Mouse (Mus musculus): Measurements from ENCODE around the gene Npr1.

The Npr1 gene

DNA sequence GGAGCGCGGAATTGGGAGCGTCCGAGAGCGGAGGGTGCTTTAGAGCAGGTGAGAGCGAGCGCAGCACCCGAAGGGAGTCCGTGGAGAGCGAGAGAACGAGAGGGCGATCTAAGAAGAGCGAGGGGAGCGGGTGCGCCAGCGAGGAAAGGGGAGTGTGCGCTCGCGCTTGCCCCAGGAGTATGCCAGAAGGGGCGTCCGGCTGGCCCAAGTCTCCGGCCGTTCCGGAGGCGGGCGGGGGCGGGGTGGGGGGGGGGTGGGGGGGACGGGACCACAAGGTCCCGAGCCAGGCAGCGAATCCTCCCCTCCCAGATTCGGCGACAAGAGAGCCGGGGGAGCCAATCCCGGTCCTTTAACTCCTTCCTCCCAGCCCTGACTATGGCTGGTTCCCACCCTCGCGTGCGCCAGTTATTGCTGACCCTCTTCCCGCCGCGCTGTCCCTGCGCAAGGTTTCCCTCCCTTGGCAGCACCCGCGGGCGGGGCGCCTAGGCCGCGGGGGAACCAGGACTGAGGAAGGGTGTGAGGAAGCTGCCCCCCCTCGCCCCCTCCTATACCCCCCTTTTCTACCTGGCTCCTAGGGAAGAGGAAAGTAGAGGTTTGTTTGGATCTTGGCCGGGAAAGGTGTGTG is at the start of gene Npr1:
TSS of gene Npr1 (minus strand) at position 181 of the 625 bp plus-strand sequence.
- peak; percentile 73 for DNase-seq (ENCODE audit: low spot score)

DNA sequence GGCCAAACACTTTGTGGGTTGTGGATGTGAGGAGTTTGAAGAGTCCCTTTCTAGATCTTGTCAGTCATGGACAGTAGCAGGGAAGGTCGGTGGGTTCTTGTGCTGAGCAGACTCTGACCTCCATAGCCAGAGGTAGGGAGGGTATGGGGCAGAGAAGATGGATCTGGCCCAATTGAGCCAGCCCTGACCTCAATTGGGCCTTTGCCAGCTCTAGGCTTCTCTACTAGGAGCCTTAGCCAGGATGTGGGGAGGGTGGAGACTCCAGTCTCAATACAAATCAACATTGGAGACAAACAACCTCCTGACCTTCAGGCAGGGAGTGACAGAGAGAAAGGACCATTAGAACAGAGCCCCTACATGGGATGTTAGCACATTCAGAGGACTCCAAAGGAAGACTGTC is 49.6 kb upstream of the Npr1 start:
- DNase-seq (ENCODE audit: low spot score) = no peak

DNA sequence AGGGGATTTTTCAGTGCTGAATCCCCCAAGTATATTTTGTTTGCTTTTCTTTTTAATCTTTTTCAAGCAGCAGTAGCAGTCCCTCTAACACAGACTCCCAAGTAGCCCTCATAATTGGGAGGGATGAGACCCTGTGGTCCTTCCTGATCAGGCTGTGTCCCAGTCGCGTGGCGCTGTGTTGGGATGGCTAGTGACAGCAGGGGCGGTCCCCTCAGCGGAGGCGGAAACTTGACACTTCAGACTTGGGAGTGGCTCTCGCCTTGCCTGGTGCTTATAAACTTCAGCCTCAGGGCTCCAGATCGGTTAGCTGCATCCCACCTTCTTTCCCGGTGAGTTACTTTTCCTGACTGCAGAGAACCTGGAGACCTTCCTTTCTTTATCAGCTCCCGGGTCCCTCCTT is 49.0 kb upstream of the Npr1 start:
- peak; percentile 76 for DNase-seq (ENCODE audit: low spot score)

DNA sequence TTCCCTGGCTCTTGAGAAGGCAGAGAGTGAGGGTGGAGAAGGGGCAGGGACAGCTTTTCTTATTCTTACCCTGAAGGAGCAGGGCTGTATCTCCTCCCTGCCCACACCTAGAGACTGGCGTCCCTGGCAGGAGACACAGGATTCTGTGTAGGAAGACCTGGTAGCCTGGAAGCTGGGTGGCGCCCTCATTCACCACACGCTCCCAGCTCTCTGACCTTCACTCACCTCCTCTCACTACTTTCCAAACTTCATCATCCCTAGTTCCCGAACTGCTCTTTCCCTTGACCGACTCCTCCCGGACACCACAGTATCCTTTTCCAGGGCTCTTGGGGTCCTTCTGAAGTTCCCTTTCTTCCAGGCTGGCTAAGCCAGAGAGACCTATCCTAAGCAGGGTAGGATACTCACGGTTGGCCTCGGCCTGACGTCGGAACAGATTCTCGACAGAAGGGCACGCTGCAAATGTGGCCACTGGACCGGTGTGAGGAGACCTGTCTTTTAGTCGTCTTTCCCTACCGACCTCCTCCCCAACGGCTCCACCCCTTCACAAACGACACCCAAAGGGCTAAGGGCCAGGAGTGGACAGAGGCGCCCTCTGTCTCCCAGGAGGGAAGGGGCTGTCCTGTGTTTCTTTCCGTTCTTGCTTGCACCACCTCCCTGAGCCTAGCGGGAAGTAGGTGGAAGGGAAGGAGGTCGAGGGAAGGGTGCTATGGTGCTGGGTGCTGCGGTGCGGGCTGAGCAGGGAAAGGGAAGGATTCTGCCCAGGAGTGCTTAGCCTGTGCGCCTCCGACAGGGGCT is 48.3 kb upstream of the Npr1 start, which contains the start of the genes S100a1 and S100a13:
TSS of gene S100a1 (minus strand) at position 597 of the 795 bp plus-strand sequence.
TSS of gene S100a13 (plus strand) at position 640 of the 795 bp plus-strand sequence.
- DNase-seq (ENCODE audit: low spot score) = peak; percentile 76

DNA sequence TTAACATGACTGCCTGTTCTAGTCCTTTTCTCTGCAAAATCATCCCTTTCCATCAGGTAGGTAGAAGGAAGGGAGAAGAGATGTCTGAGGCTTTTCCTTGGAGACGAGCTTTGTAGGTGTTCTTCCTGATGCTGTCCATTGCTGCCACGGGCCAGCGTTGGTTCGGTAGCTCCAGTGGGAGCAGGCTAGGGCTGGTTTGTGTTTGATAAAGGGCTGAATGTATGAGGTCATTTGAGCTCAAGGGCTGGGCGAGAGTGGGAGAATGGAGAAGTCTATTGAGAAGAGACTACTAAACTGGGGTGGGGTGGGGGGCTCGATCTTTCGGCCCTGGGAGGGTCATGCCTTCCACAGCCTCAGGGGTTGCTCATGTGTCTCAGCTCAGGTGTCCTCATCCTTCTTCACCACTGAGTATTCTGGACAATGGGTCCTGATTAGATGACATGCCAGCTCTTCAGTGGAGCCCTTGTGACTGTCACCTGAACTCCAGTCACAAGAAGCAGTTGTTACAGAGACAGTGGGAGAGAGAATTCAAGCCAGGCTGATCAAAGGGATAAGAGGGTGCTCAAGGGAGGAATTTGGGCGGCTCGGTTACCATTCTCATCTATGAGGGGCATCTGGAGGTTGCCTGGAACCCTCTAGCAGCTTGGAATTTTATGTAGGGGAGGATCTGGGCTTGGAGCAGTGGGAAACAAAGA is 47.4 kb upstream of the Npr1 start:
- DNase-seq (ENCODE audit: low spot score) = no peak

DNA sequence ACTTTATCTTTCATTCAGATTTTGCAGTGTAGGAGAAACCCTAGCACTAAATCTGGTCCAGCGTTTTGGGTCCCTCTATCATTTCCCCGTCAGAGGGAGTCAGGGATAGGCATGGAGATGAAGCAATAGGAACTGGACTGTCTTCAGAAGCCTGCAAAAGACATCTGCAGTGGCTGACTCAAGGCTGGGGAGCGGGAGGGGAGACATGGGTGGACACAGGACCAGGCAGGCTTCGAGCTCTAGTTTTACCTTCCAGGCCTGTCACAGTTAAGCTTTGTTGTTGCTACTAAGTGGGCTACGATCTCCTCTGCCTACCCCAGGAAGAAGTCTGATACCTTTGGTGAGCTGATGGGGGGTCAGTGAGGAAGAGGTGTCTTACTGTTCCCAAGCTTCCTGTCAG is 46.6 kb upstream of the Npr1 start:
- no peak for DNase-seq (ENCODE audit: low spot score)

DNA sequence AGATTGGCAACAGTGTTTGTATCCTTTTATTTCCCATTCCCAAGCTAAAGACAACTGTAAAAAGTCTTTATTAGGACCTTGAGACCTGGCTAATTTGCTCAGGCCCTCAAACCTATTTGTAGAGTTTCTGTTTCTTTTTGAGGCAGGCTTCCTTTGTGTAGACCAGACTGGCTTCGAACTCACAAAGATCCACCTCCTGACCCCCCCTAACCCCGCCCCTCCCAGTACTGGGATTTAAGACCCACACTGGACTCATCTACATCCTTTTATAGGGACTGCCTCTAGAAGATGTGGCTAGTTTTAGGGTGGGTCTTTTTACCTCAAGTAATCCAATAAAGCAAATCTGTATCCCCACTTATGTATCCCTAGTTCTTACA is 44.1 kb upstream of the Npr1 start:
- no peak for DNase-seq (ENCODE audit: low spot score)

DNA sequence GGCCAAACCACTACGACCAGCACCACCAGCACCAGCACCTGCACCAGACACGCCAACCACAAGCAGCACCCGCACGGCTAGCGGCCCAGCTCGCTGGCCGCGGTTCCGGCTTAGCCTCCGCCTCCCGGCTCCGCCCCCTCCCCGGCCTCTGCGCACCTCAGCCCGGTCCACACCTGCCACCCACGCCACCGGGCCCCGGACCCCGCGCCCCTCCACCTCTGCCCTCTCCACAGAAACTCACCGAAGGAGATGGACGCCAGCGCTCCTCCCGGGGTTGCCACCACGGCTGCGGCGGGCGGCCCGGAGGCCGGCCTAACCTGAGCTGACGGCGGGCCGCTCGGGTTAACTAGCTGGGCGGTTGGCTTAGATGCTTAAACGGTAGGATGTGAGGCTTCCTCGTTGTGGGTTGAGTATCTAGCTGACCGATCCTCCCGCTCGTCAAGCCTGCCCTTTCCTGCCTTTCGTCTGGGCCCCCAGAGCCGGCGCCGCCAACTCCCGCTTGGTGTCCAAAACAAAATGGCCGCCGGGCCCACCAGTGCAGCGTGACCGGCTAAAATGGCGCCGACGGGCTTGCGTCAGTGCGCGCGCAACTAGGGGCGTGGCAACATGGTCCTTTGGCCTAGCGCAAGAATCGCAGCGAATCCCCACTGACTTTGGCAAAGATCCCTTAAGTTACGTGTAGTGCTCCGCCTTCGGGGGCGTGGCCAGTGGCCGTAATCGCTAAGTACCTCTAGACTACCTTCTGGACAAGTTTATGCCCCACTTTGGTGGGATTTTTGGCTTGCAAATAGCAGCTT is 43.5 kb upstream of the Npr1 start, which contains the start of gene Chtop:
TSS of gene Chtop (minus strand) at position 549 of the 797 bp plus-strand sequence.
- DNase-seq (ENCODE audit: low spot score) = peak; percentile 98

DNA sequence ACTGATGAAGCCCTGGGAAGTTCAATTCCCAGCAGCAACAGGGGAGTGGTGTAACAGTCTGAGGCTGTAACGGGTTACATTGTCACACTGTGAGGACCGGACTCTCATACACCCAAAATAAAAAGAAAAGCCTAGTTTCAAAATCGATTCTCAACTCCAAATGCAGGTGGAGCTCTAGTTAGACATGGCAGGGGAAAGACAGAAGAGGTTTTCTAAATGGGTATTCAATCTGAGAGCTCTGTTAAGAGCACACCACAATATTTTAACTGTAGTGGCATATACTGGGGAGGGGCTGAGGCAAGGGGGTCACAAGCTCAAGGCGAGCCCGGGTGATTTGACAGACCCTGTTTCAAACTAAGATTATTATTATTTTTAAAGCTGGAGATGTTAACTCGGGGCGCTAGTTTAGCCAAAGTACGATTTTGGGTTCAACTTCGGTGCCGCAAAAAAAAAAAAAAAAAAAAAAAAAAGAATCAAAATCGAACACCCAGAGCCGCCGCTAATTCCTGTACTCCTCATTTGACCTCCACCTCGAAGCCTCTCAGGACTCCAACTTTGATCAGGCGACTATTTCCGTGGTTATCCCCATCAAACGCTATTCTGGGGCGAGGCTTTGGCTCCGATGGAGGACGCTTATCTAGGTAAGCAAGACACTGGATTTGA is 42.8 kb upstream of the Npr1 start:
- no peak for DNase-seq (ENCODE audit: low spot score)

DNA sequence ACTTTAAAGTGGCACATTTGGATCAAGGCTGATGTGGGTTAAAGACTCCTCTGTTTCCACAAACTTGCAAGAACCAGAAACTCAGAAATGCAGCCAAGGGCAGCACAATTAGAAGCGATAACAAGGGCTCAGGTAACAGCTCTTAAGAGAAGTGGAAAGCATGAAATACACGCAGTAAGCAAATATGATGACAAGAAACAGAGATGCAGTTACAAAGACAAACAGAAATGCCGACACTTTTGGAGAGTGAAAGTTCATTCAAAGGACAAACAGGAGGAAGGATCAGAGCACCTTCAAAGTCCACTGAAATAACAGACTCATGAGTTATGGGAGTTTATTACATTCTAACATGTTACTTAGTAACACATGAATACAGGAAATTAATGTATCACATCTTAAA is 40.7 kb upstream of the Npr1 start:
- DNase-seq (ENCODE audit: low spot score) = no peak

DNA sequence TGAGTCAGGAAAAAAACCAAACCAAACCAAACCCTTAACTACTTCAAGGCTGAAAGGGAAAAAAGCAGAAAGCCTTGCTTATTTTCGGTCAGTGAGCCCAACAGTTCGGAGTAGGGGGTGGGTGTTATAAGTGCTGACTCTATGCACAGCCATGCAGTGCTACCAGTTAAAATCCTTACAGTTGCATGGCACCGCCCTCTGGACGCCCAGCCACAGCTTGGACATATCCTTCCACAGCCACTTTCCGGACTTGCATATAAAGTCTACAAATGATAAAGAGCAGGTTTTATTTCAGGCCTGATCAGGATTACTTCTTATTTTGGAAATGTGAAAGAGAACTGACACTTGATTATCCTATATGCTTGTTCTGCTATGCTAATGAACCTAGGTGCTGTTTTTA is 39.5 kb upstream of the Npr1 start:
- no peak for DNase-seq (ENCODE audit: low spot score)

DNA sequence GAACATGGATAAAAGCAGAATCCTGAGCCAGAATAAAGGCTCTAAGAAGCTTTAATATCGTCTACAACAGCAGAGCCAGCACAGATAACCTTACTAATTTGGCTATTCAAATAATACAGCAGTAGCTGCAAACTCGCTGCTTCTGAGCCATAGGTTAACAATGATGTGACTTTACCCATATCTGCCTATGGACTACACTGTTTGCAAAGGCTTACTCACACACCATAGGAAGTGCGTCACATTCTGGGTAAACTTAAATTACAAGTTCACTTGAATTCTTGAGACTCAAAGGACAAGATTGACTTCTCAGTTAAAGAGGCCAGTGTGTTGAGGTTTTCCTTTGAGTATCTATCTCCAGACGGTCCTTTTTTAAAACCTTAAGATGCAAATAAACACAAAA is 37.8 kb upstream of the Npr1 start:
- DNase-seq (ENCODE audit: low spot score) = no peak

DNA sequence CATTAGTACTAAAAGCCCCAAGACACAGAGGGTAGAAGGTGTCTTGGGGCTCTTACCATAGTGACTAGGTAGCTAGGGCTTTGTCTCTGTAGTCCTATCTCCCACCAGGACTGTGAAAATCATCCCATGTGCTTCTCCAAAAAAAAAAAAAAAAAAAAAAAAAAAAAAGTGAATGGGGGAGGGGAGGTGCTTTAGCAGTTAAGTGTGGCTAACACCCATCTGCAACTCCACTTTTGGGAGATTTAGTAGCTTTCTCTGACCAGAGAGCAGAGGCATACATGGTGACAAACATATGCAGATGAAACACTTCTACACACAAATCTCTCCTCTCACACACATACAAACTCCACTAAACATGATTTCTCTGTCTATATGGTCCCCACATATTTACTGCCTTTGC is 31.9 kb upstream of the Npr1 start:
- DNase-seq (ENCODE audit: low spot score) = no peak

DNA sequence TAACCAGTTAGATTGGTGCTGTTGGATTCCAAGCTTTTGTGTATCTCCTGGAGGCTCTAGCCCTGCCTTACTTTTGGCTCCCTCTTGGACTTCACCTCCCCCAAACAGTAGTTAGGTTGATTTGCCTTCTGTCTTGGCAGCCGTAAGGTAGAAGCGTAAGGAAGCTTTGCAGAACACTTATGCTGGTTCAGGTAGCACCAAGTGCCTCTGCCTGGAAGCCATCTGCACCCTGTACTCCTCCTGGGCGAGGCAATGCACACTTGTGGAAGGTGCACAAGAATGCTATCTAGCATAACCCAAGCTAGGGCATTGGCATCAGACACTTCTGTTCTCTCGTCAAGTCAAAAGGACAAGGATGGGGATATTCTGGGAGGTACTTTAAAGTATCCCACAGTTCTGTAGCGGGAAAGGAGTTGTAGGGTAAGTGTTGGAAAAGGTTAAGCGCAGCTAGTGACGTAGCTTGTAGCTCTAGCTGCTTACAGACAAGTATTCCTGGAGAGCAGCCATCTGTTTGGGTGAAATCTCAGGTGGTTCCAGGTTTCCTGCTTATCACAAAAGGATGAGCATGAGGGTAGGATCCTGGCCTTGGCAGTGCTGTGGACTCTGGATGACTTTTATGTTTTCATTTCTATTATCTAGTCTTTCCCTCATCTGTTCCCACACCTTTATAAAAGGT is 30.3 kb upstream of the Npr1 start:
- DNase-seq (ENCODE audit: low spot score) = no peak

DNA sequence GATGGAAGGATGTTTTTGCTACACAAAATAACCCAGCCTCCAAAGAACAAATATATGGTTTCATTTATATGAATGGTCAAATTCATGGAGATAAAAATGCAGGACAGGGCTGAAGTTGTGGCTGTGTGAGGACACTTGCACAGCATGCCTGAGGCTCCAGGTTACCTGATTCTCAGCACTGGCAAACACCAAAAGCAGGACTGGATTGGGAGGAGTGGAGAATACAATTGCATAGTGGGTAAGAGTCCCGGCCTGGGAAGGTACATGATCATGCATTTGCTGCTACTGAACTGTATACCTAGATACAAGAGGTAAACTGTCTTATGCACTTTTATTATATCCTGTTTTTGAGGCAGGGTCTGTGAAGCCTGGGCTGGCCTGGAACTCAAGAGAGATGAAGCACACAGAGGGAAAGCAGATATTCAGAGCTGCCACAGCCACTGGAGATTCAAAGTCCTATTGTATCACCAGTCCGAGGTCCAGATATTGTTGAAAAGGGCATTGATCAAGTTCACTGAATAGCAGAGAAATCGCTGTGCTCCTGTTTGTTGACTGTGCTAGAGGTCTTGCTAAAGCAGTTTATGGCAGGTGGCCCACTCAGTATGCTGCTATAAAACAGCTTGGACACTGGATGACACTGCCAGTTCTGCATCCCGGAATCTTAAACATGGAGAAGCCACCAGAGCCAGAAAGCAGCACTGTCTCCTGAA is 28.3 kb upstream of the Npr1 start:
- no peak for DNase-seq (ENCODE audit: low spot score)

DNA sequence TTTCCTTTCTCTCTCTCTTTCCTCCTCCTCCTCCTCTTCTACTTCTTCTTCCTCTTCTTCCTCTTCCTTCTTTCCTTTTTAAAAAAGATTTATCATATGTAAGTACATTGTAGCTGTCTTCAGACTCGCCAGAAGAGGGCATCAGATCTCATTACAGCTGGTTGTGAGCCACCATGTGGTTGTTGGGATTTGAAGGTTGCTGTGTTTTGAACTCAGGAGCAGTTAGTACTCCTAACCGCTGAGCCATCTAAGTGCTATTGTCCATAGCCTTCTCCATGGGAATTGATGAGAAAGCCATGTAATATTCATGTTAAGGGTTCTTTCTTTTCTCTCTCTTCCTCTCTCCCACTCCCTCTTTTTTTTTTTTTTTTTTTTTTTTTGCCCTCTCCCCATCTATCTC is 25.7 kb upstream of the Npr1 start:
- DNase-seq (ENCODE audit: low spot score) = no peak

DNA sequence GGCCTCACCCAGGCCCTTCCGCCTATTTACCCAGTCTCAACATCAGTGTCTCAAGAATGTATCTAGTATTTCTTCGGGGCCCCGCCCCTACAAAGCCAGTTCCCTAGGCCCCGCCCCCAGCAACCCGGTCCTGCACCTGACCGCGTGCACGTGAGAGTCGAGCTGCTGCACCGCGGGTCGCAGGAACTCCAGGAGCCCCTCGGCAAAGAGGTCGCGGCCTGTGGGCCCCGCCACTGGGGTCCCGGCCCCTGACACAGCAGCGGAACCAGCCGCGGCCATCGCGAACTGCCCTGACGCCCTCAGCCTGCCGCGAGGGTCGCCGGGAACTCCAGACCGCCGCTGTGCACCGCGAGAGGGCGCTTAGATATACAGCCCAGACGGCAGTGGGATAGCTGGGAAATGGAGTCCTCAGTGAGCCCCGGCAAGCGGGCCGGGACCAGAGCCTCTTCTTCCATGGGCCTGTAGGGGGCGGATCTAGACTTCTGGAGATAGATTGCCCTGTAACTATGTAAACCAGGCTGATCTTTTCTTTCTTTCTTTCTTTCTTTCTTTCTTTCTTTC is 25.1 kb upstream of the Npr1 start, which contains the start of gene Snapin:
TSS of gene Snapin (minus strand) at position 338 of the 561 bp plus-strand sequence.
- peak; percentile 96 for DNase-seq (ENCODE audit: low spot score)

DNA sequence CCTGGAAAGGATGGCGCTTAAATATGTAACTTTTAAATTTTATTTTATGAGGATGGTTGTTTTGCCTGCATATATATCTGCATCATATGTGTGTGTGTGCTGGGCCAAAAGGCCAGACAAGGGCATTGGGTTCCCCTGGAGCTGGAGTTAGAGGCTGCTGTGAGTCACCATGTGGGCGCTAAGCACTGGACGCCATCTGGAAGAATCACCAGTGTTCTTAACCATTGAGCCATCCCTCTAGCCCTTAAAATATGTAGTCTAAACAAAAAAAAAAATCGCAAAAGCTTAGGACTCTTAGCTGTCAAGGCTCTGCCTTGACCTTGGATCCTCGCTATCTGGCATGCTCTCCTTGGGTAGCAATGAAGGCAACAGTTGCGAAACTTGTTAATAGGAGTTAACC is 22.9 kb upstream of the Npr1 start:
- no peak for DNase-seq (ENCODE audit: low spot score)

DNA sequence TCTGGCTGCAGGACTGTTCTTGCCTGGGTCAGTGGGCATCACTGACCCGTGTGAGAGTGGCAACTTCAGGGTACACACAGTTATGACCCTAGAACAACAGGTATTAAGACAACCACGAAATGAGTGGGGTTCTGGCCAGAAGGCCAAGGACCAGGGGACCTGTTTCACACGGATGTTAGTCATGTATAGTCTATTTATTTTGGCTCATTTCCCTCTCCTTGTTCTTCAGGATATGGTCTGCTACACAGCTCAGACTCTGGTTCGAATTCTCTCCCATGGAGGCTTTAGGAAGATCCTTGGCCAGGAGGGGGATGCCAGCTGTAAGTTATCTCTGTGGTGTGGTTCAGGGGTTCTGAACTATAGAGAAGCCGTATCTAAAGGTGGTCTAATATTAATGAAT is 21.3 kb upstream of the Npr1 start:
- DNase-seq (ENCODE audit: low spot score) = no peak
